Mouse (Mus musculus): ENCODE measurements around the gene Plpp2.

- TF ChIP-seq GATA1 (IDR thresholded peaks at IDR 0.05; ENCODE audit: borderline replicate concordance, low read length) (no peak), FLI1 (IDR thresholded peaks at IDR 0.05; ENCODE audit: low read length) (no peak)
Measured at GRCm38 (mm10) chr10:79534426-79534825, 830 bp upstream of the Plpp2 start.
